Mouse (Mus musculus): ENCODE results near the gene Hlcs.

GRCm38 (mm10) chr16:94309025-94309424, 4.3 kb downstream of the Hlcs start:
- no peak for TF ChIP-seq CTCF (IDR thresholded peaks at IDR 0.05; ENCODE audit: low read depth)
- no peak for TF ChIP-seq EP300 (optimal IDR thresholded peaks at IDR 0.05)
